Mouse (Mus musculus) cortical plate, adult 2 months (tissue): Measurements from ENCODE around the gene Spata13.

Source experiments
- CTCF ChIP-seq: fragments of 200-500 bp; IDR thresholded peaks from 2 replicates; pipeline ENCODE4 v1.5.1; 2011; ENCODE audit warnings: mild to moderate bottlenecking, control low read depth, low read length; ENCODE audit not compliant: insufficient read depth; ENCODE audit errors: extremely low read depth
- POLR2A ChIP-seq: fragments of 200-500 bp; IDR thresholded peaks from 2 replicates; pipeline ENCODE4 v1.6.1; 2011; ENCODE audit warnings: mild to moderate bottlenecking, low read length, control low read depth; ENCODE audit not compliant: insufficient read depth; ENCODE audit errors: extremely low read depth

DNA sequence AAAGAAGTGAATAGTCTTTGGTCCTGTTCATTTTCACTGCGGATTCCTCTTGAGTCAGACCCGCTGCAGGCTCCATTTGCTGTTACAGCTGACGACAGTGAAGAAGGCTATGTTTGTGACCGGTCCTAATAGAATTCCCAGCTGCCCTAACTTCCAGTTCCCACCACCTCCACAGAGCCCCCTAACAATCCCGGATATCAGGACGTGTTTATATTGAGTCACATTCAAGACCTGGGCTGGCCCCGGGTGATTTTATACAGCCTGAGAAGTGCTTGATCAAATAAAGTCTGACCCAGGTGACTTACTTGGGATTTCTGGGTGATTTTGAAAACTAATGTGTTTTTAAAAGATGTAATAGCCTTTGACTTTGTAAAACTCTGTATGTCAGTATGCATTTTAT is 129.0 kb downstream of the Spata13 start:
- TF ChIP-seq CTCF (no peak), POLR2A (no peak)
